Mouse (Mus musculus) cerebellum, adult 2 months (tissue): ENCODE data around the gene Mcrip2.

ENCODE experiments used
- CTCF ChIP-seq: fragments of 200-500 bp; IDR thresholded peaks from 2 replicates; pipeline ENCODE4 v1.5.1; 2011; ENCODE audit warnings: low read depth, mild to moderate bottlenecking, control low read depth, low read length, moderate library complexity, borderline replicate concordance; ENCODE audit not compliant: insufficient read depth
- POLR2A ChIP-seq: fragments of 200-500 bp; IDR thresholded peaks from 2 replicates; pipeline ENCODE4 v1.6.1; 2011; ENCODE audit warnings: low read length, control low read depth, borderline replicate concordance; ENCODE audit not compliant: insufficient read depth

GRCm38 (mm10) chr17:25885636-25886035 lies 17.1 kb upstream of the Mcrip2 start:
- peak; percentile 45; the same call in 1 of the 2 replicates for TF ChIP-seq CTCF
- TF ChIP-seq POLR2A, result no peak
